Mouse (Mus musculus): ENCODE measurements around the gene Serpinb11. TPM values are rescaled to one million over a fixed set of nuclear protein-coding genes. Genes with fewer than 3 reads are reported as not detected.

Gene Serpinb11
- total RNA-seq (2014; rRNA removed) (not detected in 2 replicates), polyA plus RNA-seq (2015; fragmentation: Nextera tagmentation; extraction: Ambion mirVana) (not detected in 2 replicates)

DNA sequence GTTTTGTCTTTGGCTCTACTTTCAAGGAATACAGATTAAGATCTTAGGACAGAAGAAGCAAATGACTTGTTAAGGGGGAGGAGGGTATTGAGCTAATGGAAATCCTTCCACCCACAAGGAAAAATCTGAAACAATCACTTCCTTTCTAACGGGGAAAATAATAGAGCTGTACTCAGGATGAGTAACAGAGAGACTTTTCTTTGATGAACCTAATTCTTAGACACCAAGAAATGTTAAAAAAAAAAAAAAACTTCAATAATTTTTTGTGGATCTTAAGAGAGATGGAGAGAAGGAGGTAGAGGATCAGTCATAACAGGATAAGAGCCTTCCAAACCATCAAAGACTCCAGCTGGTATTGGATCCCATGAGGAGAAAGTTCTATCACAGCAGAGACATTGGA is at the start of gene Serpinb11:
Gene Serpinb11, plus strand, starts transcription at position 301 of the 400 bp plus-strand sequence.
- Histone ChIP-seq H3K4me2 (ENCODE audit: low read depth, low read length, poor library complexity, severe bottlenecking) (no peak within 1 kb of the TSS), H3K9ac (replicated peaks; ENCODE audit: low read length, poor library complexity, severe bottlenecking) (no peak within 1 kb of the TSS), H3K36me3 (ENCODE audit: insufficient read depth, low read length) (no peaks in the 10 kb centered on the region), H3K4me1 (ENCODE audit: insufficient read depth, low read length) (no peaks in the 10 kb centered on the region), H3K27ac (ENCODE audit: low read depth, low read length) (no peak within 1 kb of the TSS), H3K27me3 (ENCODE audit: insufficient read depth, low read length) (no peaks in the 10 kb centered on the region), H3K9me3 (ENCODE audit: low read length) (no peaks in the 10 kb centered on the region), H3K4me3 (ENCODE audit: low read depth, low read length) (no peak within 1 kb of the TSS)
- no peak for TF ChIP-seq CTCF (IDR thresholded peaks at IDR 0.05)
- DNase-seq (ENCODE audit: low spot score) (no peak), ATAC-seq (ENCODE audit: low FRiP score) (no peak)
- 61% methylated on average over 1 of the region's 1 CpGs for WGBS

DNA sequence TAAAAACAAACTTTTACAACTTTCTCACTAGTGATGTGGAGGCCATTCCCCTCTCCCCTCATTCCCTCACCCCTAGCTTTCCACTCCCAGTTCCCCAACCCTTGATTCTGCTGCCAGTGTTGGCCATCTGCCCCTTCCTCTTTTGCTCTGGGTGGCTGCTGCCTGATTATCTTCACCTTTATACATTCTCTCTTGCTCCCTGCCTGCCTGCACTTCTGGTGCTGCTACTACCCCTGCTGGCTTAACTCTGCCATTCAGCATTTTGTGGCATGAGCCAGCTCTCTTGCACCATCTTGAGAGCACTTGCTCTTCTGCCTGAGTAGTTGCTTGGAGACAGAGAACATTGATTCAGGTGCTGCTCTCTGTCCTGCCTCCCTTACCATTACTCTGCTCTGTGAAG is 15.0 kb upstream of the Serpinb11 start:
- no peak overlapping the region for H3K4me2 ChIP-seq (ENCODE audit: low read depth, low read length, poor library complexity, severe bottlenecking)
- H3K9ac ChIP-seq (replicated peaks; ENCODE audit: low read length, poor library complexity, severe bottlenecking), result no peak overlapping the region
- no peaks in the 10 kb centered on the region for H3K9me3 ChIP-seq (ENCODE audit: low read length)
- no peak overlapping the region for H3K27ac ChIP-seq (ENCODE audit: low read depth, low read length)
- TF ChIP-seq CTCF (IDR thresholded peaks at IDR 0.05), result peak; percentile 58
- H3K27me3 ChIP-seq (ENCODE audit: insufficient read depth, low read length), result no peaks in the 10 kb centered on the region
- H3K4me3 ChIP-seq (ENCODE audit: low read depth, low read length), result no peak overlapping the region
- ATAC-seq (ENCODE audit: low FRiP score), result peak; percentile 55
- H3K4me1 ChIP-seq (ENCODE audit: insufficient read depth, low read length), result no peaks in the 10 kb centered on the region
- H3K36me3 ChIP-seq (ENCODE audit: insufficient read depth, low read length), result no peaks in the 10 kb centered on the region
- DNase-seq (ENCODE audit: low spot score), result no peak

DNA sequence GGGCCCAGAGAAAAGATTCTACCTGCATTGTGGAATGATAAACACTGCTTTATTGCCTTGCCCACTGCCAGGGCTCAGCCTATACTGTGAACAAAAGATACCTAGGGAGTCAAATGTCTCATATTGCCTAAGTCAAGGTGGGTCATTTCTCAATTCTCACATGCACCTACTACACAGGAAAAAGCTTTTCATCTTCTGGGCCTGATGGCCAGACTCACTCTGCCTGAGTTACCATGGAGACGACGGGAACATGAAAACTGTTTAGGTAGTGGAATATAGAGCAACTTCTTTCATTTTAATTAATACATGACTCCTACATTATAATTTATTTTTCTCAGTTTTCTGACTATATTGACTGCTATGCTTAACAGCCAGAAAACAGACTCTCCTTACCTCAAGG is 14.2 kb upstream of the Serpinb11 start:
- Histone ChIP-seq H3K27me3 (ENCODE audit: insufficient read depth, low read length) (no peaks in the 10 kb centered on the region), H3K4me1 (ENCODE audit: insufficient read depth, low read length) (no peaks in the 10 kb centered on the region), H3K36me3 (ENCODE audit: insufficient read depth, low read length) (no peaks in the 10 kb centered on the region), H3K9ac (replicated peaks; ENCODE audit: low read length, poor library complexity, severe bottlenecking) (no peak overlapping the region), H3K4me2 (ENCODE audit: low read depth, low read length, poor library complexity, severe bottlenecking) (no peak overlapping the region), H3K9me3 (ENCODE audit: low read length) (no peaks in the 10 kb centered on the region), H3K27ac (ENCODE audit: low read depth, low read length) (no peak overlapping the region), H3K4me3 (ENCODE audit: low read depth, low read length) (no peak overlapping the region)
- WGBS, result 62% methylated on average over 2 of the region's 2 CpGs
- TF ChIP-seq CTCF (IDR thresholded peaks at IDR 0.05), result no peak
- ATAC-seq (ENCODE audit: low FRiP score), result peak; percentile 18; the same call in 1 of the 2 replicates
- DNase-seq (ENCODE audit: low spot score), result no peak

DNA sequence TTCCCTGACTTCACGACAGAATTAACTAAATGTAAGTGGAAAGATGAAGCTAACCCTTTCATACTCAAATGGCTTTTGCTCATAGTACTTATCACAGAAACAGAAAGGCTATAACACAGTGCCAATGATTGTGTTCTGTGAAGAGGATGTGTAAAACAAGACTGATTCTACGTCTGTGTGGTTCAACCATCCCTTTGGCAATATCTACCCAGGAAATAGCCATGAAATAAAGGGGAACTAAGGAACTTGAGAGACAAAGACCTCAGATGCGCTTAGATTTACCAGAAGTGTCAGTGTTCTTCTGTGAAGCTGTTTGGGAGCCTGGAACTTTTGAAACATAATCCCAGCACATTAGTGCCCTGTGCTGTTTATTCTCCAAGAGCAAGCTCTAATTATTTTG is 10.6 kb upstream of the Serpinb11 start:
- H3K4me2 ChIP-seq (ENCODE audit: low read depth, low read length, poor library complexity, severe bottlenecking), result no peak overlapping the region
- no peak overlapping the region for H3K4me3 ChIP-seq (ENCODE audit: low read depth, low read length)
- ATAC-seq (ENCODE audit: low FRiP score), result no peak
- H3K36me3 ChIP-seq (ENCODE audit: insufficient read depth, low read length), result no peaks in the 10 kb centered on the region
- H3K27ac ChIP-seq (ENCODE audit: low read depth, low read length), result no peak overlapping the region
- no peaks in the 10 kb centered on the region for H3K9me3 ChIP-seq (ENCODE audit: low read length)
- H3K9ac ChIP-seq (replicated peaks; ENCODE audit: low read length, poor library complexity, severe bottlenecking), result no peak overlapping the region
- H3K4me1 ChIP-seq (ENCODE audit: insufficient read depth, low read length), result no peaks in the 10 kb centered on the region
- DNase-seq (ENCODE audit: low spot score), result no peak
- WGBS, result 45% methylated on average over 3 of the region's 3 CpGs
- H3K27me3 ChIP-seq (ENCODE audit: insufficient read depth, low read length), result no peaks in the 10 kb centered on the region
- no peak for TF ChIP-seq CTCF (IDR thresholded peaks at IDR 0.05)

DNA sequence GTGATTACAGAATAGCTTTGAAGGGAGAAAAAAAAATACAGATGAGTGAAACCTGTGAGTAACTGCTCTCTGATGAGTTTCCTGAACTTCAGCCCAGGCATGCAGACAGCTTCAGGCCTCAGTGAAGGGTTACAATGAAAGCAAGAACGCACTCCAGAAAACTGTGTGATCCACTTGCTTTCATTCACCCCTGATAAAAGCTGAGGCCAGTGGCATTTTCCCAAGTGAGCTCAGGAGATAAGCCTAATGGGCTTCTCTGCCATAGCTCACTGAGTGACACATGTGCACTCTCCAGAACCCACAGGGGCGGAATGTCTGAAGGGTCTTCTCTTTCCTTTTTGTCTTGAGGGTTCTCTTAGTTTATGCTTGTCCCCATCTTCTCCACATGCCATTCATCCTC is 9.9 kb upstream of the Serpinb11 start:
- WGBS, result 80% methylated on average over 2 of the region's 2 CpGs
- Histone ChIP-seq H3K27me3 (ENCODE audit: insufficient read depth, low read length) (no peaks in the 10 kb centered on the region), H3K27ac (ENCODE audit: low read depth, low read length) (no peak overlapping the region), H3K9me3 (ENCODE audit: low read length) (no peaks in the 10 kb centered on the region), H3K4me1 (ENCODE audit: insufficient read depth, low read length) (no peaks in the 10 kb centered on the region), H3K9ac (replicated peaks; ENCODE audit: low read length, poor library complexity, severe bottlenecking) (no peak overlapping the region), H3K4me2 (ENCODE audit: low read depth, low read length, poor library complexity, severe bottlenecking) (no peak overlapping the region), H3K36me3 (ENCODE audit: insufficient read depth, low read length) (no peaks in the 10 kb centered on the region), H3K4me3 (ENCODE audit: low read depth, low read length) (no peak overlapping the region)
- DNase-seq (ENCODE audit: low spot score), result no peak
- no peak for ATAC-seq (ENCODE audit: low FRiP score)
- TF ChIP-seq CTCF (IDR thresholded peaks at IDR 0.05), result no peak

DNA sequence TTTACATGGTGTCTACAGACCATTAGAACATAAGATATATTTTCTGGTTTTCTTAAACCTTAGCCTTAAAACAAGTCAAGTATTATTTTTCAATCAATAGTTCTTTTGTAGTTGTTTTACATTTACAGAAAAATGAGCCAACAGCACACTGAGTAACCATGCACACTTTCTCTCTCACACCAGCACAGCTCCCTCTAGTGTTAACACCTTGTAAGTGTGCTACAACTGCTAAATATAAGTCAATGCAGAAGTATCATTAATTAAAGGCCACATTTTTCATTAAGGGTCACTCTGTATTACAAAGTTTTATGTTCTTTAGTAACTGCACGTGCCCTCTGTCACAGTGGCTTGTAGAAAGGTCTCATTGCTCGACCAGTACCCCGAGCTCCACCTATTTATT is 8.0 kb upstream of the Serpinb11 start:
- WGBS, result 41% methylated on average over 3 of the region's 3 CpGs

More for the DNA sequence above, 8.0 kb upstream of the Serpinb11 start:
- no peak for DNase-seq (ENCODE audit: low spot score)
- H3K4me1 ChIP-seq (ENCODE audit: insufficient read depth, low read length), result no peaks in the 10 kb centered on the region
- no peaks in the 10 kb centered on the region for H3K27me3 ChIP-seq (ENCODE audit: insufficient read depth, low read length)
- H3K9me3 ChIP-seq (ENCODE audit: low read length), result no peaks in the 10 kb centered on the region
- H3K36me3 ChIP-seq (ENCODE audit: insufficient read depth, low read length), result no peaks in the 10 kb centered on the region
- ATAC-seq (ENCODE audit: low FRiP score), result no peak
- no peak overlapping the region for H3K9ac ChIP-seq (replicated peaks; ENCODE audit: low read length, poor library complexity, severe bottlenecking)
- no peak overlapping the region for H3K27ac ChIP-seq (ENCODE audit: low read depth, low read length)
- no peak overlapping the region for H3K4me2 ChIP-seq (ENCODE audit: low read depth, low read length, poor library complexity, severe bottlenecking)
- TF ChIP-seq CTCF (IDR thresholded peaks at IDR 0.05), result peak; percentile 22; the same call in 1 of the 2 replicates
- no peak overlapping the region for H3K4me3 ChIP-seq (ENCODE audit: low read depth, low read length)

Measured in midbrain, postnatal 0 days (tissue).